Mouse (Mus musculus) heart, embryonic 16.5 days (tissue): ENCODE results near the gene Tas2r119. TPM values are rescaled to one million over a fixed set of nuclear protein-coding genes. Genes with fewer than 3 reads are reported as not detected.
"Not testable (repeated sequence)": the region's sequence is repeated elsewhere in the genome, so short reads cannot be mapped to it uniquely, and the experiment has no call there.

Source experiments
- ATAC-seq: fragments of 200-750 bp; cut with Nextera tagmentation; replicated peaks from 2 replicates; pipeline ENCODE4 v1.8.0; 2017; ENCODE audit warnings: moderate number of reproducible peaks; ENCODE audit not compliant: insufficient read depth, low FRiP score; ENCODE audit errors: extremely low read depth
- H3K27ac ChIP-seq: fragments of 300-500 bp; sonication (generic); 2 replicates; pipeline ENCODE4 v1.5.1; 2014; ENCODE audit warnings: mild to moderate bottlenecking, low read length, control low read depth, moderate library complexity
- H3K27me3 ChIP-seq: fragments of 300-500 bp; sonication (generic); 2 replicates; pipeline ENCODE4 v1.6.1; 2014; ENCODE audit warnings: low read length, mixed read lengths; ENCODE audit not compliant: control insufficient read depth, insufficient read depth
- H3K36me3 ChIP-seq: fragments of 300-500 bp; sonication (generic); 2 replicates; pipeline ENCODE4 v1.6.1; 2014; ENCODE audit not compliant: control insufficient read depth, insufficient read depth
- H3K4me1 ChIP-seq: fragments of 300-500 bp; sonication (generic); 2 replicates; pipeline ENCODE4 v1.6.1; 2014; ENCODE audit warnings: low read length, mixed read lengths; ENCODE audit not compliant: control insufficient read depth, insufficient read depth
- H3K4me2 ChIP-seq: fragments of 300-500 bp; sonication (generic); 2 replicates; pipeline ENCODE4 v1.6.1; 2014; ENCODE audit warnings: low read depth, mild to moderate bottlenecking, control low read depth, low read length
- H3K4me3 ChIP-seq: fragments of 300-500 bp; sonication (generic); 2 replicates; pipeline ENCODE4 v1.5.1; 2014; ENCODE audit warnings: mild to moderate bottlenecking, control low read depth, low read length
- H3K9ac ChIP-seq: fragments of 300-500 bp; sonication (generic); 2 replicates; pipeline ENCODE4 v1.6.1; 2014; ENCODE audit warnings: low read length, control low read depth
- H3K9me3 ChIP-seq: fragments of 300-500 bp; sonication (generic); replicated peaks from 2 replicates; pipeline ENCODE4 v1.6.1; 2016; ENCODE audit warnings: low read length; ENCODE audit not compliant: control insufficient read depth
- WGBS: fragments of 180-500 bp; shearing (Covaris S2); extraction: QIAGEN DNeasy Blood & Tissue Kit; methylation state at CpG from one replicate; pipeline ENCODE4 v1.1.7; 2014; 5-methylcytosine and 5-hydroxymethylcytosine counted together
- polyA plus RNA-seq: library from polyadenylated mRNA; unstranded; fragments of >200 nt; fragmentation: Nextera tagmentation; extraction: Ambion mirVana; gene quantifications from 2 replicates; pipeline ENCODE4 v1.2.1, GENCODE M21; 2015

Tas2r119 gene
- polyA plus RNA-seq, 1 experiment from 2014 or later = not detected

GRCm38 (mm10) chr15:32198561-32198960 lies 21.5 kb downstream of the Tas2r119 start:
- 0 out of 2 replicates have a peak, but pooled peaks cover 4% of the 10 kb centered on the region for H3K4me1 ChIP-seq
- H3K36me3 ChIP-seq = no peaks in the 10 kb centered on the region
- H3K4me2 ChIP-seq = no peak overlapping the region
- H3K4me3 ChIP-seq = no peak overlapping the region
- H3K9ac ChIP-seq = no peak overlapping the region
- ATAC-seq = no peak
- H3K9me3 ChIP-seq = no peaks in the 10 kb centered on the region
- H3K27me3 ChIP-seq = no peaks in the 10 kb centered on the region; the same call in 1 of the 2 replicates
- H3K27ac ChIP-seq = no peak overlapping the region
- WGBS = 76% methylated on average over 5 of the region's 5 CpGs

DNA sequence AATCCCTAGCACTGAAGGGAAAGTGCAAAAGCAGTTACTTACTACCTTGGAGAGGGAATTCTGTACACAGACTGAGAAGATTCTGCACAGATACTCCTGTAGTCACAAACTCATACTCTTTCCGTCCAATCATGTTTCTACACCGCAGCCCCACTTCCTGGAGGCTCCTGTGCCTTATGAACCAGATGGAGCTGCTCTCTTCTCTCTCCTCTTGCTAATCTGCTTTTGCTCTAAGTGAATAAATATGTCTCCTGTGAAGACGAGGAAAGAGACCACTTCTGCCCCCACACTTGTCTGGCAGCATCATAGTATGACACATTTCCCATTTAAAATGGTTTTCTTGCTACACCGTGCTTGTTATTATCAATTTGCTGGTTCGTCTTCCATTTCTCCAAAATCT lies 26.2 kb downstream of the Tas2r119 start:
- Histone ChIP-seq H3K9ac (no peak overlapping the region), H3K27ac (no peak overlapping the region), H3K4me2 (no peak overlapping the region), H3K4me1 (no peaks in the 10 kb centered on the region), H3K9me3 (no peaks in the 10 kb centered on the region), H3K4me3 (no peak overlapping the region), H3K27me3 (no peaks in the 10 kb centered on the region; the same call in 1 of the 2 replicates), H3K36me3 (no peaks in the 10 kb centered on the region)
- ATAC-seq = no peak
- WGBS = 66% methylated on average over 5 of the region's 5 CpGs

DNA sequence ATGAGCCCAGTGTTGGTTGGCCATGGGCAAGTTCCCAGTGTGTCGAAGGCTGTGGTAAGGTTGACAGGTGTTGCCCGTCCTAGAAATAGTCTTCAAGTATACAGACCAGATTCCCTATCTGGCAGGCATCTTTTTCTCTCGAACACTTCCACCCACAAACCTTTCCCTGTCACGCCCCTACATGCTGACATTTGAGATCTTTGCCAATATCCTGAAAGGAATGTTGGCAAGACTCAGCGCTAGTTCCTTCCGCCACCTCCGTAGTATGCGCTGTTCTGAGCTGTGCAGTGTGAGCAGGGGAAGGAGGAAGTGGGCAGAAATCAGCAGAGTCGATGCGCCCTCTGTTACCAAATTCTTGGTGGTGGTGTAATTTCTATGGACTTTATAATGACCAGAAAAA lies 27.8 kb downstream of the Tas2r119 start:
- no peaks in the 10 kb centered on the region for H3K9me3 ChIP-seq
- no peak overlapping the region for H3K4me3 ChIP-seq
- no peaks in the 10 kb centered on the region for H3K36me3 ChIP-seq
- 82% methylated on average over 10 of the region's 10 CpGs for WGBS
- no peak for ATAC-seq
- H3K9ac ChIP-seq = no peak overlapping the region
- H3K27ac ChIP-seq = no peak overlapping the region
- H3K4me1 ChIP-seq = no peaks in the 10 kb centered on the region
- H3K27me3 ChIP-seq = no peaks in the 10 kb centered on the region
- no peak overlapping the region for H3K4me2 ChIP-seq

DNA sequence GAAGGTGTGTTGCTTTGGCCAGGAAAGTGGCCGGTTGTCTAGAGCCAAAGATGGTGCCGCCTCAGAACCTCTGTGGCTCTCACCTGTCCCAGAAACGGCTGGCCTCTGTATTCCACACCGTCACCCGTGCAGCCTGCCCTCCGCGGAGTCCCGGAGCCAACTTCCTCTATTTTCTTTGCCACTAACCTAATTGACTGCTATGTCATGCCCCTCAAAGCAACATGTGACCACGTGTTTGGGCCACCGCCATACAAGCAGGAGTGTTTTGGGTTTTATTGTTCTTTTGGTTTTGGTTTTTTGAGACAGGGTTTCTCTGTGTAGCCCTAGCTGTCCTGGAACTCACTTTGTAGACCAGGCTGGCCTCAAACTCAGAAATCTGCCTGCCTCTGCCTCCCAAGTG lies 37.6 kb downstream of the Tas2r119 start:
- H3K9me3 ChIP-seq, H3K4me3 ChIP-seq, H3K4me2 ChIP-seq, H3K36me3 ChIP-seq, H3K27me3 ChIP-seq, H3K27ac ChIP-seq, ATAC-seq, H3K9ac ChIP-seq, H3K4me1 ChIP-seq: not testable (repeated sequence)
- 83% methylated on average over 10 of the region's 10 CpGs for WGBS

- WGBS = 83% methylated on average over 7 of the region's 7 CpGs
- no peak overlapping the region for H3K4me3 ChIP-seq
- no peaks in the 10 kb centered on the region for H3K9me3 ChIP-seq
- H3K4me2 ChIP-seq = no peak overlapping the region
- no peaks in the 10 kb centered on the region for H3K4me1 ChIP-seq
- no peak overlapping the region for H3K27ac ChIP-seq
- H3K9ac ChIP-seq = no peak overlapping the region
- ATAC-seq = no peak
- no peaks in the 10 kb centered on the region for H3K36me3 ChIP-seq
- no peaks in the 10 kb centered on the region for H3K27me3 ChIP-seq
These were observed 45.9 kb downstream of the Tas2r119 start for GRCm38 (mm10) chr15:32223028-32223427.

GRCm38 (mm10) chr15:32225394-32225793 lies 48.3 kb downstream of the Tas2r119 start:
- Histone ChIP-seq H3K9me3 (no peaks in the 10 kb centered on the region), H3K4me3 (no peak overlapping the region), H3K27ac (no peak overlapping the region), H3K9ac (no peak overlapping the region), H3K4me2 (no peak overlapping the region), H3K4me1 (no peaks in the 10 kb centered on the region), H3K27me3 (no peaks in the 10 kb centered on the region), H3K36me3 (no peaks in the 10 kb centered on the region)
- no peak for ATAC-seq
- WGBS = 79% methylated on average over 3 of the region's 3 CpGs

DNA sequence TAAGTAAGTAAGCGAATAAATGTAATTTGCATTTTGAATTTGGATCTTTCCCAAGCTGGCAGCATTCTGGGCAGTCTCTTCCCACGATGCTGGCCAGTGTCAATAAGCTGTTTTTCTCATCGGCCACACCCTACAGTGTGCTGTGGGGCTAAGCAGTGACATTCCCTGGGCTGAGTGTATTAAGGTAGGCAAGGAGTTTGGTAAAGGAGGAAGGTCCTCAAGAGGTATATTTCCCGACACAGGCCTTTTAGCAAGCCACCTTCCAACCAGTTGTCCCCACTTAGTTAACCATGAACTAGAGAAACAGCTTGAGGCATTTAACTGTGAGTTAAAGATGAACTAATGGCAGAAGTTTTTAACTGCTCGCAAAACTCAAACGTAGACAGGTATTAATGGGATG lies 49.3 kb downstream of the Tas2r119 start:
- no peak for ATAC-seq
- WGBS = 83% methylated on average over 6 of the region's 6 CpGs

DNA sequence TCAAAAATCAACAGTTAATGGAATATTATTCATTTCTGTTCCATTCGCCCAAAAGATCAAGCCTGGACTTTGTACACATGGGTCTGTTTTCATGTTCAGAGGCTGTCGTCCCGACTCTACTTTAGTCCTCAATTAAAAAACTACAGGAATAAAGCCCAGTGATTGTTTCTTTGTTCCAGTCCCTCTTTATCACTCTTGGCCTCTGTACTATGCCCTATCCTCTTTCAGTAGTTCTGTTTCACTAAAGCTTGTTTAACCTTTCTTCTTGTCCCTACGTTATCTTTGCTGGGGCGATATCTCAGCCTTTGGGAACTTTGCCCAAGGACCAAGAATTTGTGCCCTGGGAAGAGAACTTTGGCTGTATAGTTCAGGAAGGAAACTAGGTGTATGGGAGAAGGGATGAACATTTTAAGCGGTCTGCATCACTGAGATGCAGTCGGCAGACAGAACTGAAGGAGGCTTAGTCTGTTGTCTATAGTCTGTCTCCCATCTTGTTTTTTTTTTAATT lies 49.9 kb downstream of the Tas2r119 start:
- WGBS = 52% methylated on average over 7 of the region's 7 CpGs
- no peak overlapping the region for H3K4me2 ChIP-seq
- H3K4me1 ChIP-seq = no peaks in the 10 kb centered on the region
- no peaks in the 10 kb centered on the region for H3K36me3 ChIP-seq
- no peak for ATAC-seq
- no peak overlapping the region for H3K27ac ChIP-seq
- H3K9me3 ChIP-seq = no peaks in the 10 kb centered on the region
- no peak overlapping the region for H3K4me3 ChIP-seq
- no peak overlapping the region for H3K9ac ChIP-seq
- H3K27me3 ChIP-seq = no peaks in the 10 kb centered on the region

More for the DNA sequence above, 49.3 kb downstream of the Tas2r119 start:
- Histone ChIP-seq H3K9me3 (no peaks in the 10 kb centered on the region), H3K4me2 (no peak overlapping the region), H3K4me3 (no peak overlapping the region), H3K9ac (no peak overlapping the region), H3K27ac (no peak overlapping the region), H3K36me3 (no peaks in the 10 kb centered on the region), H3K27me3 (no peaks in the 10 kb centered on the region), H3K4me1 (no peaks in the 10 kb centered on the region)
